Mouse (Mus musculus) right cerebral cortex, postnatal 4 days (tissue): Measurements from ENCODE around the gene Sycp3.
"Not testable (repeated sequence)": the region's sequence is repeated elsewhere in the genome, so short reads cannot be mapped to it uniquely, and the experiment has no call there.

Experiments used
- DNase-seq: peaks from one replicate; pipeline ENCODE4 v3.0.0-alpha.2; 2022

Sycp3 gene

DNA sequence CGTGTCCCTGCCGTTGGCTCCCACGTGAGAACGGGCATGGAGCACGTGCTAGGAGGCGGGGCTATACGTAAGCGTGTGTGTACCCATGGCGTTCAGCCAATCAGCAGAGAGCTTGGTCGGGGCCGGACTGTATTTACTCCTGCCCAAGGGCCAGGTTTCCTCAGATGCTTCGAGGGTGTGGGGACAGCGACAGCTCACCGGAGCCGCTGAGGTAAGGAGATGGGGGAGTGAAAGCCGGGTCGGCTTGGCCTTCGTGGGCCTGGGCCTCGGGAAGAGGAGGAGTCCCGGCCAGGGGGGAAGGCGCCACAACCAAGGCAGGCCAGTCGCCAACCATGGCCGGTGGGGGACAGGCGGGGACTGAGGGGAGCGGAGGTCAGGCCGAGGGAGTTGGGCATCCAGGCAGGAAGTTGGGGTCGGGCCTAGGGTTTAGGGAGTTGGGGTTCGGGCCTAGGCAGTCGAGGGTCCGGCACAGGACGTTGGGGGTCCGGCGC is at the start of gene Sycp3:
TSS of gene Sycp3 (plus strand) at position 68 of the 491 bp plus-strand sequence.
- no peak for DNase-seq

GRCm38 (mm10) chr10:88409751-88410150 is 49.6 kb upstream of the Sycp3 start:
- DNase-seq: no peak

DNA sequence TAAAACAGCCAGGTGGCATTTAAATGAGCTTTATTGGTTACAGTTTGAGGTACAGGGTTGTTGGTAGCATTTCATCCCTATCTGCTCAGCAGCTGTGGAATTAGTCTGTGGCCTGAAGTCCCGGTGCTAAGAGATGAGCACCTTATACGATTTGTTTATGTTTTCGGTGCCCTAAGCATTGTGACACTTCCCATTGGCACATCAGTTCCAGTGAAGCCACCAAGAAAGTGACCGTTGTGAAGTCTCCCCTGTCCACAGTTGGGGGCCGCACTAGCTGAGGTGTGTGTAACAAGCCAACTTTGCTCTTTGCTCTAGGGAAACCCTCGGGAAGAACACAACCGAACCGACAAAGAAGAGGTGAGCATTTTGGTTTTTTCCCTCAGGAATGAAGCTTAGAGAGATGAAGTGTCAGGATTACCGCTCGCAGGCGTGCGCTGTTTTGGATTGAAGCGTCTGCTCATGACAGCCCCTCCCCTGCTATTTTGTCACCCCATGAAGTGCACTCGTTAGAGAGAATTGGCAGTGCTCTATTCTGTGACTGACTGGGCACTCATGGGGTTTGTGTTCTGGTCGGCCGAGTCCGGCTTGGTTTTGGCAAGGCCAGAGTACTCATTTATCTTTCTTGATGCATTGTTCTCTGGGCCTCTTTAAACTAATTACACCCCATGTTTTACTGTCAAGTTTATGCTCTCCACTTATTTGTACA is 46.9 kb upstream of the Sycp3 start:
- no peak for DNase-seq

GRCm38 (mm10) chr10:88417686-88418085 is 41.7 kb upstream of the Sycp3 start:
- no peak for DNase-seq

GRCm38 (mm10) chr10:88420141-88420541 is 39.2 kb upstream of the Sycp3 start:
- DNase-seq: no peak

GRCm38 (mm10) chr10:88420655-88421435 is 38.5 kb upstream of the Sycp3 start:
- DNase-seq: no peak

GRCm38 (mm10) chr10:88426158-88426816 is 33.1 kb upstream of the Sycp3 start:
- peak; percentile 40 for DNase-seq

DNA sequence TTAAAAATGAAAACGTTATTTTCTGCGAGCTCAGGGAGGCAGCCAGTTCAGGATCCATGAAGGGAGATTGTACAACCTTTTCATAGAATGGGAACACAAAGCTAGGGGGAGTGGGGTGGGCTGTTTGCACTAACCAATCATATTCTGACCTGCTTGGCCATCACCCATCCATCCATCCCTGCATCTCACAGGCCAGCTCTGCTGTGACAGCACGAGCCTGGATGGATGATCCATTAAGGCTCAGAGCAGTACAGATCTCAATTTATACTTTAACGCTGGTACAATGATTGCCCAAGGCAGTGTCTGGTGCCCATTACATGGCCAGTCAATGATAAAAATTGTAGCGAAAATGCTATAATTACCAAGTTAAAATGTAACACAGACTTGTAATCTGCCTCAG is 32.5 kb upstream of the Sycp3 start:
- DNase-seq: no peak

DNA sequence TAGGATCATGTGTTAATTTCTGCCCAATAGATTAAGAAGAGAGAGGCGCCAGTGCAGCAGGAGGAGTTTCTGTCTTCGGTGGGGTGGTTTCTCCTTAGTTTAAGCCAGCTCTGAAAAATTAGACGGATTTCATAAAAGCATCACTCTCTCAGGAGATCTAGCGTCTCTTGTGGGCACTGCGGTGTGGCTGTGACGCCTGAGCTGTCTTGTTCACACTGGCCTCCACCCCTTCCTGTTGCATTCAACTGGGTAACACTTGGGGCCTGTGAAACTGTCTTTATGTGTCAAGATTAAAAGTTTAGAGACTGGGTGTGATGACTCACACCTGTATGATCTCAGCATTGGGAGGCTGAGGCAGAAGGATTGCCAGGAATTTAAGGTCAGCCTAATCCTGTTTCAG is 31.4 kb upstream of the Sycp3 start:
- no peak for DNase-seq

GRCm38 (mm10) chr10:88441224-88441623 is 18.1 kb upstream of the Sycp3 start:
- no peak for DNase-seq

- DNase-seq: peak; percentile 22
Measured at GRCm38 (mm10) chr10:88451221-88451620, 8.1 kb upstream of the Sycp3 start.

GRCm38 (mm10) chr10:88451990-88452389 is 7.4 kb upstream of the Sycp3 start:
- no peak for DNase-seq

- DNase-seq: no peak
Measured at GRCm38 (mm10) chr10:88457816-88458215, 1.6 kb upstream of the Sycp3 start.

GRCm38 (mm10) chr10:88460122-88460820 is 902 bp downstream of the Sycp3 start:
- no peak for DNase-seq

DNA sequence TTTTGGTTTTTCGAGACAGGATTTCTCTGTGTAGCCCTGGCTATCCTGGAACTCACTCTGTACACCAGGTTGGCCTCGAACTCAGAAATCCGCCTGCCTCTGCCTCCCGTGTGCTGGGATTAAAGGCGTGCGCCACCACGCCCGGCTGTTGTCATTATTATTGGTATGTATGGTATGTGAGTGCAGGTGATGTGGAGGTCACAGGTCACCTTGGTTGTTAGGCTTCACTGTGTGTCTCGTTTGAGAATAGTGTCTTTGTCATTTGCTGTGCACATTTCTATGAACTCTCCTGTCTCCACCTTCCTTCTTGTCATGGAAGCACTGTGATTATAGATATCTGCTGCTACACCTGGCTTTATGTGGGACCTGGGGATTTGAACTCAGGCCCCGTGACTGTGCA is 23.5 kb downstream of the Sycp3 start:
- DNase-seq: not testable (repeated sequence)

DNA sequence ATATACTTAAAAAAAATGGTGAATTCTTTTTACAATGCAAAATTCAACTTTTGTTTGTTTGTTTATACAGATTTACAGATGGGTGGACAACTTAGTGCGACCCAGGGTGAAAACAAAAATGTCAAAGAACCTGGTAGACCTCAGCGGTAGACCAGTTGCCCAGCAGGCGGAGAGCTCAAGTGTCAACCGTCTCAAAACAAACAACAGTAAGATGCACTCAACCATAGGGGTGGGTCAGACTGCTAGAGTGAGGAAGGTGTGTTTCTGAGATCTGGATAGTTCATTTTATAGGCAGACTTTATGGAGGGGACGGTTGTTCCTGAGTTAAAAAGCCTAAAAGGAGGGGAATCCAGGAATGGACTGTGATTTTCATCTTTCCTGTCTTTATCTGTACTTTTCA is 29.3 kb downstream of the Sycp3 start:
- DNase-seq: no peak

DNA sequence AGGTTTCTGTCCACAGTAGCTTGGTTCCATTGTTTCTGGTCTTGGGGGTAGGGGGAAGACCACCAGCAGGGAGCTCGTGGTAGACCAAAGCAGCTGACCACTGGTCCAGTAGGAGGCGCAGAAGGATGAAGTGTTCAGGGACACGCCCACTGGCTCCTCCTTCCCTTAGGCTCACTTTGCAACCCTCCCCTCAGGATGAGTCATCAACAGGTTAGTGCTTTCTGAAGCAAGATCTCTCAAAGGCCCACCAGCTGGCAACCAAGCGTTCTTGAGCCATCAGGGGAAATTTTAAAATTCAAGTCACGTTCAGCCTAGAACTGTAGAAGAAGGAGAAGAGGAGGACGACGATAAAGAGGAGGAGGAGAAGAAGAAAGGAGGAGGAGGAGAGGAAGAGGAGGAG is 32.3 kb downstream of the Sycp3 start:
- DNase-seq: no peak

DNA sequence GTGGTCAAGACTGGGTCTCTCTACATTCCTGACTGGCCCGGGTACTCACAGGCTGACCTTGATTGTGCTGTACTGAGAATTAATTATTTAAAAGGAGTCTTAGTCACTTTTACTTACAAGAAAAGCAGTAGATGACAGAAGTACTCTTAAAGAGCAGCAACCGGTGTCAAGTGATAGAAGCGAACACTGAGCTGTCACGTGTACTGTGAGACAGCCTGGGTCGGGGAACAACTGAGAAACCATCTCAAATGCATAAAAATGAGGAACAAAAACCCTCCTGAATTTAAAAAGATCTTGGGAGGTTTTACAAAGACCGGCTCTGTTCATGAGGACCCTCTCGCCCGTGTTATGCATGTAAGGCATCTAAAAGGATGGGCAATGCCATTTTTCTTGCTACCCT is 33.3 kb downstream of the Sycp3 start:
- no peak for DNase-seq

GRCm38 (mm10) chr10:88494959-88495587 is 35.7 kb downstream of the Sycp3 start:
- no peak for DNase-seq

DNA sequence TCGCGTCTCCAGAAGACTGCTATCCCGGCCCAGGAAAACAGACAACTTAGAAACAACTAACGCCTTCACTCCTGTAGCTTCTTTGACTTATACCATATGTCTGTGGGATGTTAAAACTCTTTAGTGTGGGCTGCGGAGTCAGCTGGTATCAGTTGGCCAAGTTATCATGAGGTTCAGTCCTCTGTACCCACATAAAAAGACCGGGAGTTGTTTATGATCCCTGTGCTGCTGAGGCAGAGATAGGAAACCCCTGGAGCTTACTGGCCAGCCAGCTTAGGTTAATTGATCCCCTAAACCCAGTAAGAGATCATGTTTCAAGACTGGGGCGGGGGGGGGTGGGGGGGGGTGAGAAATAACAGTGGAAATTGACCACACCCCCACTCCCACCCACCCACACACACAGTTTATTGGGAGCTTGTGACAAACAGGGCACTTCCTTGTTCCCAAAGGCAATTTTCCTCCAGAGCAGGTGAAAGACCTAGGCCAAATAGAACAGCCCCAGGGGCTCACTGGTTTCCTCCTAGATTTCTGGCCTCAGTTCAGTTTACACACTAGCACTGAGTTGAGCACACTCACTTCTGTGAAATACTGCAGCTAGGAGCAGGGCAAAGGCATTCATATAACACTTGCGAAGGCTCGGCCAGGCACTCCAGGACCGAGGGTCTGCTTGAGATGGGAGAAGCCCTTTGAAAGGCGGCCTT is 37.6 kb downstream of the Sycp3 start:
- DNase-seq: no peak

DNA sequence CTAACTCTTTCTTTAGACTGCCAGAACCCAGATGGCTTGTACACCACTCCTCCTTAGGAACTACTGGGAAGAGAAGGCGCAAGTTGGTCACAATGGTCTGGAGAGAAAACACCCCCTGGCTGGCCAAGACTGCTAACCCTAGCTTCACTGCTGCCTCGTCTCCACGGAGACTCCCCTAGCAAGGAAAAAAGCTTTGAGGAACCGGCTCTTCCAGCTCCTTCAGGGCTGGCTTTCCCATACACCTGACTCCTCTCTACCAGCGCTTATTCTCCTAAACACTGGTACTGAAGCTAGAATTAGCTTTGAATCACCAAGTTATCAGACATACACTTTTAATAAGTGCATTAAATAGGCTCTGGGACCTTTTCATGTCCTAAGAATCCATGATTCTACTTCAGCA is 40.6 kb downstream of the Sycp3 start:
- no peak for DNase-seq

DNA sequence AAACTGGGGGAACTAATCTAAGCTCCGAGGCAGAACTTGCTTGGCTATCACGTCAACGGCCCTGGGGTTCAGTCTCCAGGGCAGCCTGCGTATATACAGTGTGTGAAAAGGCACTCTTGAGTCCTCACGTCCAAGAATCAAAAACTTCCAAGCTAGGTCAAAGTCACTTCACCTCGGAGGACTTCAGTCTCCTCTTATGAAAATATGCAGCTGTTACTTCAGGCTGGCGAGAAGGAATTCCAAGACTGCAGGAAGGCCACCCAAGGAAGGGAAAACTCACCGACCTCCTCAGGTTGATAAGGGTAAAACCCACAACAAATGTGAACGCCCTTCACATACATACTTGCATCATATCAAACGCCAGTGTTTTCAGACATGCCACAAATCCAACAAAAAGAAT is 42.0 kb downstream of the Sycp3 start:
- no peak for DNase-seq
